Mouse (Mus musculus) natural killer cell, adult 2 months (primary cell): Measurements from ENCODE around the gene Cass4.

Experiments used
- DNase-seq, 2 experiments: peaks; one replicate each; pipeline ENCODE4 v3.0.0; 2022; ENCODE audit warnings: low spot score in 2 of 2

The Cass4 gene

DNA sequence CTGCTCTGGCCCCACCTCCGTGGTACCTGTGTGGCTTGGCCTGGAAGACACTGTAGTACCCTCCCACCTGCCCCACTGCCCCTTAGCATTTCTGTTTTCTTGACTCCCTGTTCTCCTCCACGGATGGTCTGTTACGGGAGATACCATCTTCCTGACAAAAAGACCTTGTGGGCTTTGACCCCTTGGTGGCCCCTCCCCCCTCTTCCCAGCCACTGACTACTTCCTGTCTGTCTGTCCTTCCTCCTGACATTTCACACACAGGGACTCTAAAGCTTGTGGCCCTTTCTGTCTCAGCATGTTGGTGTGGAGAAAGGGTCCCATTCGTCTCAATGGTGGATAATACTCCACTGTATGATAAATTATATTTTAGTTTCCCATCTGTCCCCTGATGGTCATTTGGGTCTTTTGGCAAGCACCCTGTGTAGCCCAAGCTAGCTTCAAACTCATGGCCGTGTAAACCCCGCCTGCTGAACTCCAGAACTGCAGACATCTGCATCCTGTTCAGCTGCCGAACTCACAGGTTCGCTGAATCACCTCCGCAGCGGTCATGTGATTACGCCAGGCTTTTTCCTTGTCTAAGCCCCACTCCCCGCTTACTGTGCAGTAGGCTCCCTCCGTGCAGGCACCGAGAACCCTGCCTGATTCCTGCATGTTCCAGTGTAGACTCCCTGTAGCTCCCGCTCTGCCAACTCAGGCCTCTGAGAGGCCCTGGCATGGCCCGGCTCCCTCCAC is 88.2 kb downstream of the Cass4 start:
- DNase-seq: no peak
